Mouse (Mus musculus) 3T3-L1 (cell line): ENCODE data around the gene Syngap1.

ENCODE experiments used
- DNase-seq: peaks from one replicate; pipeline ENCODE4 v3.0.0-alpha.2; 2015; ENCODE audit warnings: low read depth, low spot score

Syngap1 gene

DNA sequence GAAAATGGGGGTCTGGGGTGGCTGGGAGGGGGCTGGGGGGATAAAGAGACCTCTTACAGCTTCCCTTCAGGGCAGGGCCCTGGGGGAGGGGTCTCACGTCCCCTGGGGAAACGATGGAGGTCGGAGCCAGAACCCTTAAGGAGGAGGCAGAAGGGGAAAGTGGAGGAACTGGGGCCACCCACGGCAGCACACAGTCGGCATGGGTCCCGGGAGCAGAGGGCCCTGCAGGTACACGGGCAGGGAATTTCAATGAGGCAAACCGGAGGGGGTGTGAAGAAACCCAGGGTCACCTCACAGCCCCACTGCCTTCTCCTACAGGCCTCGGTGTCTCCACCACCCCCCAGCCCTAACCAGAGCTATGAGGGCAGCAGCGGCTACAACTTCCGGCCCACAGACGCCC is 4.6 kb upstream of the Syngap1 start:
- DNase-seq = no peak

DNA sequence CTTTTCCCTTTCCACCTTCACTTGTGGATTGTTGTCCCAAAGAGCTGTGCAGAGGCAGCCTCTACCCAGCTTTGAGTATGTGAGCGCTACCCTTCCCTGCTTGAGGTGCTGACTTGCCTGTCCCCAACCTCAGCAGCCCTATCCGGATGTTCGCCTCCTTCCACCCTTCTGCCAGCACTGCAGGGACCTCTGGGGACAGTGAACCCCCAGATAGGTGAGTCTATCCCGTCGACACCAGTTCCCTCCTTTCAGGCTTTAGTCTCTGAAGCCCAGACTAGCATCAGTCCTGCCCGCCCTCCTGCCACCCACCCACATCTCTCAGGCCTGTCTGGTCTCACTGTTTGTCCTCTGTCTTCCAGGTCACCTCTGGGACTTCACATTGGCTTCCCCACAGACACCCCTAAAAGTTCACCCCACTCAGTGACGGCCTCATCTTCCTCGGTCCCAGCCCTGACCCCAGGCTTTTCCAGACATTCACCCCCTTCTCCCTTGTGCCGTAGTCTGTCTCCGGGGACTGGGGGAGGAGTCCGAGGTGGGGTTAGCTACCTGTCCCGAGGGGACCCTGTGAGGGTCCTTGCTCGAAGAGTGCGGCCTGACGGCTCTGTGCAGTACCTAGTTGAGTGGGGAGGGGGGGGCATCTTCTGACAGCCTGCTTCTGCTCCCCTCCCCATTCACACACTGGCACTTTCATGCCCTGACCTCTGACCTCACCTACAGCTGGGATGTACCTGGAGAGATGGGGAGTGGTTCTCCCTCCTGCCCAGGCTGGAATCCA is 3.9 kb upstream of the Syngap1 start:
- DNase-seq = no peak

- peak; percentile 42 for DNase-seq
Observed at GRCm38 (mm10) chr17:26937883-26938695, 3.0 kb upstream of the Syngap1 start.

- no peak for DNase-seq
Observed at GRCm38 (mm10) chr17:26938731-26939130, 2.3 kb upstream of the Syngap1 start.

DNA sequence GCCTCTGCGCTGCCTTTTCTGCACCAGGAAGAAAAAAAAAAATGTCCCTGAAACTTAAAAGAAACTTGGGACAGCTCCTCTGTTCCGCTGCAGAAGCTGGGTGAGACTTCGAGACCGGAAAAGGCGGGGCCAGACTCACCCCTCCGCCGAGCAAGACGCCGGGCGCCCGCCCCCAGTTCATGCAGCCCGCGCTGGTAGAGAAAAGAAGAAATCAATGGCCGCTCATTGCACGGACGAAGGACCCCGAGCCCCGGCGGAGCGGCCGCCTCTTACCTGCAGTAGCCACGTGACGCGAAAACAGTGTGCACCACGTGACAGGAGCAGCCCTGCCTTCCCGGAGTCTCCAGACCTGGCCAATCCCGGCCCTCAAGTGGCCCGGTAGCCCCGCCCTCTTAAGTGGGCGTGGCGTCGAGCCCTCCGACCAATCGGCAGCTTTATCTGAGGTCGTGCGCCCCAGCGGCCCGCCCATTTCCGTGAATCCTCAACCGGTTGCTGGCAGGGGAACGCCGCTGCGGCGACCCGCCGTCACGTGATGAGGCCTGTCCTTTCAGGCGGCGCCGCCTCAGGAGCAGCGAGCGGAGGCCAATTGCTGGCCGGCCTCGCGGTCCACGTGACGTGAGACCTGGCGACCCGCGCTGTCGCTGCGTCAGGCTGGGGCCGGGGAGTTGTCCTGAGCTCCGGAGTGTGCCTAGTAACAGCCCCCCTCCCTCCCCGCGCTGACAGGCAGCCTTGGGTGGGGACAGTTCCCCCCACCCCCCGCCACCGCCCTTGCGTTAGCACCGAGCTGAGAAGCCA is 1.7 kb upstream of the Syngap1 start, which contains the start of gene Cuta:
Cuta (minus strand) TSS at position 392 of the 795 bp plus-strand sequence.
- peak; percentile 99 for DNase-seq

DNA sequence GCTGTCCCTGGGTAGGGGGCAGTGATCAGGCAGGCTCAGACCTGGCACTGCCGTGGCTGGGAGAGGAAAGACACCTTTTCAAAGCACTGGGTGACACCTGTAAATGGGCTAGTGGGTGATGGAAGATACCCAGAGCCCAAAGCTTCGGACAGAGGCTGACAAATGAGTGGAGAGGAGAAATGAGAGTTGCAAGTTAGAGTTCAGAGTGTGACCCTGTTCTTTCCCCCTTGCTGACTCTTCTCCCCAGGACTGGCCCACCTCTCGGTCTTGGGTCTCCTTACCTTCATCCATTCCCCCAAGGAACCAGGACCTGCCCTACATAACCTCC is 1.1 kb upstream of the Syngap1 start:
- no peak for DNase-seq

GRCm38 (mm10) chr17:26941841-26942570 is 953 bp downstream of the Syngap1 start:
- DNase-seq = peak; percentile 27

- no peak for DNase-seq
Observed at GRCm38 (mm10) chr17:26945824-26946495, 4.9 kb downstream of the Syngap1 start.

GRCm38 (mm10) chr17:26946567-26946966 is 5.5 kb downstream of the Syngap1 start:
- DNase-seq = no peak

GRCm38 (mm10) chr17:26947231-26948100 is 6.4 kb downstream of the Syngap1 start:
- no peak for DNase-seq

DNA sequence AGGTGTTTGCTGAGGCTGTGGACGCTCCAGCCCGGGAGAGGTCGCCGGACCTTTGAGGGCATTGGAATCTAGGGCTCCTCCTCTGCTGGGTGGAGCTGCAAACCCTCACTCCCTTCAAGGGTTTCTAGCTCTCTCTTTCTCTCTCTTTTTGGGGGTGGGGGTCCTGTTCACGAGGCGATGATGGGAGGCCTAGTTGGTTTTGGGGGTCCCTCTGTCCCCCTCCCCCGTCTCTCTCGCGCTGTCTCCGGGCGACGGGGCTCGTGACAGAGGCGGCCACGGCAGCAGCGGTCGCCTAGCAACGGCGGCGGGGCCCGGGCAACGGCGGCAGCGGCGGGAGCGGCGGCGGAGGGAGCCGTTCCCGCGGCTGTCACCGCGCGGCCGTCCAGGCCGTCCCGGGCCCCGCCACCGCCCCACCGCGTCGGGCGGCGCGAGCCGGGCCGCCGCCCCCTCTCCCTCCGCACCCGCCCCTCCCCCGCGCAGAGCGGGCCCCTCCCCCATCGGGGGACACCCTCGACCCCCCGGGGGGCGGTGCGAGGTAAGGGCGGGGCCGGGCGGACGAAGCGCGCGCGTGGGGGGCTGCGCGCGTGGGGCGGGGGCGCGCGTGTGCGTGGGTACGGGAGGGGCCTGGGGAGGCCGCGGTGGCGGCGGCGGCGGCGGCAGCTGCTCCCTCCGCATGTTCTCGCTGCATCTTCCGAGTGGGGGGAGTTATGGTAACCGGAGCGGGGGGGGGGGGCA is 7.4 kb downstream of the Syngap1 start:
- DNase-seq = peak; percentile 56

DNA sequence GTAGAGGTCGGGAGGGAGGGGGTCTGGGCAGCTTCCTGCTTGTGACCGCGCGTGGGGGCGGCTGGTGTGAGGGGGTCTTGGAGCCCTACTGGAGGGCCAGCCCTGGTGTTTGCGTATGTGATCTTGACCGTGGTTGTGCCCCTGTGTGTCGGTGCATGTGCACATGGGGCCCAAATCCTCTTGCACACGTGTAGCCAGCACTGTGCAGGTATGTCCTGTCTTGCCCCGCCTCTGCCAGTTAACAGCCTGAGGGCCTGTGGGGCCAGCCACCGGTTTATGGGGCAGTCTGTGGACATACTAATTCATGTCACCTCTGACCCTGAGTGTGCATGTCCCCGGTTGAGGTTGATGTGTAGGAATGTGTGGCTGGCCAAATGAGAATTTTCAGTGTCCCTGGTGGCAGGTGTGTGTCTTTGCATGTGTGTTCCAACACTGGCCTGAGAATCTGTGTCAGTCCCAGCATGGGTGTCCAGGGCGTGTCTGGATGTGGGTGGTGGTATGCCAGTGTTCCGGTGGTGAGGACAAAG is 8.1 kb downstream of the Syngap1 start:
- DNase-seq = peak; percentile 74

- DNase-seq = no peak
Observed at GRCm38 (mm10) chr17:26949866-26950265, 8.8 kb downstream of the Syngap1 start.

DNA sequence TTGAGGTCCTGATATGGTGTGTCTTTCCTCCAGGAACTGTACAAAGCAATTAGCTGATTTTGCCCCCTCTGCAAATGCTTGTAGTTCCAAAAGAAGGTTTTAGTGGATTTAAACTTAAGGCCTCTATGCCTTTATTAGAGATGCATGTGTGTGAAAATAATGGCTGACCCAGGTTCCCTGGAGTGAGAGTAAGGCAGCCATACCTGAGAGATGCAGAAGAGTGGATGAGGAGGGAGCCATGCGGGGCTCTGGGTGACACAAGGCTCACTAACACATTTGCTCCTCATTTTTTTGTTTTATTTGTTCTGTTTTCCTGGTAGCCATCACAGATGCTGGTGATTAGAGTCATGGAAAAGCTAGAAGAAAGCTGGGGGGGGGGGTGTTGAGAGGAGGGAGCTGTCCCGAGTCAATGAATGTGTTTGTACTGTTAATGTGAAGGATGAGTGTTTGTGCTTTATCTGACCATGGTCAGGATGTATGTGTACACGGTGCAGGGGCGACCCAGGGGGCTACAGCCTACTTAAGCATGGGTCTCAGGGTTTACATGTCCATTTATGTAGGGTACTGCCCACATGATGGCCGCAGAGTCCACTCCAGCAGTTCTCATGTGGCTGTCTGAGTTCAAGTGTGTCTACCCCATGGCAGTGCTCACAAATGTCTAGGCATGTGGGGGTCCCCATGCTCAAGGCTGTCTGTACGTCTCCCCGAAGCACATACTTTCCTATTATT is 9.7 kb downstream of the Syngap1 start:
- no peak for DNase-seq

- no peak for DNase-seq
Observed at GRCm38 (mm10) chr17:26951406-26951805, 10.4 kb downstream of the Syngap1 start.

- DNase-seq = no peak
Observed at GRCm38 (mm10) chr17:26951952-26952877, 11.2 kb downstream of the Syngap1 start.

DNA sequence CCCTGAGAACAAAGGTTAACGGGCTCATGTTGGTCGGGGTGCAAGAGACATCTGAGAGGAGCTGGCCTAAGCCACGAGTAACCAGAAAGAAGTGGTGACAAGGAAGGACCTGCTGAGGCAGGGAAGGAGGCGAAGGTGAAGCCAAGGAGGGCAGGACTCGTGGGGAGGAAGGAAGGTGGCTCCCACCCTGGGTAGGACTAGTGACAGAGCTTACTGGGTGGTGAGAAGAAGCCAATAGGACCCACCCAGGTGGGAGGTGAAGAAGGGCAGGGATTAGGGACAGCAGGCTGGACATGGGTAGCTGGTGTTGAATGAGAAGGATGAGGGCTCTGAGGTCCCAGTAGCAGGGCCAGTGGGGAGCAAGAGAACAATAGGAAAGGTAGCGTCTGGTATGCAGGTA is 12.1 kb downstream of the Syngap1 start:
- DNase-seq = no peak
